Mouse (Mus musculus) lung, embryonic 14.5 days (tissue): ENCODE measurements around the gene Nedd9. TPM values are rescaled to one million over a fixed set of nuclear protein-coding genes. Genes with fewer than 3 reads are reported as not detected.

Source experiments
- ATAC-seq: fragments of 200-750 bp; cut with Nextera tagmentation; 2 replicates; pipeline ENCODE4 v1.8.0; 2017; ENCODE audit warnings: mild to moderate bottlenecking, moderate TSS enrichment, moderate library complexity; ENCODE audit not compliant: insufficient read depth
- DNase-seq: peaks from one replicate; pipeline ENCODE4 v3.0.0-alpha.2; 2015
- H3K27ac ChIP-seq: fragments of 300-500 bp; sonication (generic); 2 replicates; pipeline ENCODE4 v1.5.1; 2014; ENCODE audit warnings: low read depth, mild to moderate bottlenecking, moderate library complexity
- H3K27me3 ChIP-seq: fragments of 300-500 bp; sonication (generic); 2 replicates; pipeline ENCODE4 v1.6.1; 2014; ENCODE audit warnings: low read length, control low read depth; ENCODE audit not compliant: insufficient read depth
- H3K36me3 ChIP-seq: fragments of 300-500 bp; sonication (generic); 2 replicates; pipeline ENCODE4 v1.6.1; 2014; ENCODE audit warnings: control low read depth; ENCODE audit not compliant: insufficient read depth
- H3K4me1 ChIP-seq: fragments of 300-500 bp; sonication (generic); 2 replicates; pipeline ENCODE4 v1.6.1; 2014; ENCODE audit warnings: antibody characterized with exemption, control low read depth; ENCODE audit not compliant: insufficient read depth
- H3K4me2 ChIP-seq: fragments of 300-500 bp; sonication (generic); 2 replicates; pipeline ENCODE4 v1.6.1; 2014; ENCODE audit warnings: mild to moderate bottlenecking
- H3K4me3 ChIP-seq: fragments of 300-500 bp; sonication (generic); 2 replicates; pipeline ENCODE4 v1.5.1; 2014; ENCODE audit warnings: low read depth, low read length
- H3K9ac ChIP-seq: fragments of 300-500 bp; sonication (generic); 2 replicates; pipeline ENCODE4 v1.6.1; 2014
- H3K9me3 ChIP-seq: fragments of 300-500 bp; sonication (generic); 2 replicates; pipeline ENCODE4 v1.6.1; 2016; ENCODE audit warnings: low read depth, low read length, control low read depth
- CTCF ChIP-seq: IDR thresholded peaks from 2 replicates; pipeline ENCODE4 v1.5.1; 2016; ENCODE audit warnings: antibody characterized with exemption, low read depth
- WGBS: fragments of 180-500 bp; shearing (Covaris S2); extraction: QIAGEN DNeasy Blood & Tissue Kit; methylation state at CpG from one replicate; pipeline ENCODE4 v1.1.7; 2014; 5-methylcytosine and 5-hydroxymethylcytosine counted together
- polyA plus RNA-seq: library from polyadenylated mRNA; unstranded; fragments of >200 nt; fragmentation: Nextera tagmentation; extraction: Ambion mirVana; gene quantifications from 2 replicates; pipeline ENCODE4 v1.2.1, GENCODE M21; 2014

Gene Nedd9
- polyA plus RNA-seq, 1 experiment from 2014 or later, result 89.4 TPM

DNA sequence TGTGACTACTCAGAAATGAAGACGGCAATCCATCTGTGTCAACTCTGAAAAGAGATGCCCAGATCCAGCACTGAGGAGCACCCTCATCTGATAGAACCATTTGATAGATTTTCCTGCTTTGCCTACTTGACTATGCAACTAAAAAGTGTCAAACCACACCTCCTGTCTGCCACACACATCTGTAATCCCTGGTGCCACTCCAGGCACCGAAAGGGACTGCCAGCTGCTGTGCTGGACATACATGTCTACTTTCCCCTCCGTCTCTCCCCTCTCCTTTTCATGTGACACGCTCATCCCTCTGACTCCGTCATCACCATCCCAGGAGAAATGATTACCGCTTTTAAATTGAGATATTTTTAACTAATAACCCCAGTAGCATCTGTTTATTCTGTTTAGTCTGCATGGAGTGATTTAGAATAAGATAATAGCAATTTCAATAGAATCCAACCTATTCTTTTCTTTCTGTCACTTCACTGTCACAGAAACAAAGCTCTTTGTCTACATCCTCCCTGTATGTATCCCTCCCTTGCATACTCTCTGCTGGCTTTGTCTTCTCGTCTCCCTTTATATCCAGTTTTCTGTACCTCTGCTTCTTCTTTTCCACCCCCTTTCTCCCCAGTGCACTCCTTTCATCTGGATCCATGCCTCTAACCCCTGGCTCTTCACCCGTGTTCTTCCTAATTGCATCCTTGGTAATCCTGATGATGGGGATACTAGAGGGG lies 5.0 kb upstream of the Nedd9 start:
- Histone ChIP-seq H3K4me3 (no peak overlapping the region), H3K4me1 (peaks cover 5% of the 10 kb centered on the region; the same call in 1 of the 2 replicates), H3K9me3 (no peaks in the 10 kb centered on the region), H3K27me3 (no peaks in the 10 kb centered on the region), H3K36me3 (no peaks in the 10 kb centered on the region), H3K9ac (no peak overlapping the region), H3K4me2 (no peak overlapping the region), H3K27ac (no peak overlapping the region)
- DNase-seq (no peak), ATAC-seq (no peak)
- TF ChIP-seq CTCF, result no peak
- 72% methylated on average over 8 of the region's 8 CpGs for WGBS

DNA sequence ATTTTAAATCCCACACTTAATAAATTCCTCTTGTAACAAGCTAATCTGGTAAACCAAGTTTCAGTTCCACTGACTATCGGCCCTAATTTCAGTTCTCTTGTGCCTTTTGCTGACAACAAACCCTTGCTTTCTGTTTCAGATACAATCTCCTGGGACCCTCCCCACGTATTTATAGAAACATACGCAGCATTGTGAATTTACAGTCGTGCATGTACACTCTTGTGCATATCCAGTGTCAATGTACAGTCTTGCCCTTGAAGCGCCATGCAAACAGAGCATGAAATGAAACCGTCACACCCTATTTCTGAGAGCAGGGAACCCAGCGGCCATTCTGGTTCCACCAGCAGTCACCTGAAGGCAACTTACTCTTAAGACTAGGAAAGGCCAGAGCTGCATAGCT lies 4.4 kb upstream of the Nedd9 start:
- Histone ChIP-seq H3K4me1 (peaks cover 5% of the 10 kb centered on the region; the same call in 1 of the 2 replicates), H3K27me3 (no peaks in the 10 kb centered on the region), H3K4me2 (no peak overlapping the region), H3K36me3 (no peaks in the 10 kb centered on the region), H3K9ac (no peak overlapping the region), H3K4me3 (no peak overlapping the region), H3K9me3 (no peaks in the 10 kb centered on the region), H3K27ac (no peak overlapping the region)
- no peak for TF ChIP-seq CTCF
- WGBS, result 69% methylated on average over 7 of the region's 7 CpGs
- DNase-seq (peak; percentile 17), ATAC-seq (no peak)

DNA sequence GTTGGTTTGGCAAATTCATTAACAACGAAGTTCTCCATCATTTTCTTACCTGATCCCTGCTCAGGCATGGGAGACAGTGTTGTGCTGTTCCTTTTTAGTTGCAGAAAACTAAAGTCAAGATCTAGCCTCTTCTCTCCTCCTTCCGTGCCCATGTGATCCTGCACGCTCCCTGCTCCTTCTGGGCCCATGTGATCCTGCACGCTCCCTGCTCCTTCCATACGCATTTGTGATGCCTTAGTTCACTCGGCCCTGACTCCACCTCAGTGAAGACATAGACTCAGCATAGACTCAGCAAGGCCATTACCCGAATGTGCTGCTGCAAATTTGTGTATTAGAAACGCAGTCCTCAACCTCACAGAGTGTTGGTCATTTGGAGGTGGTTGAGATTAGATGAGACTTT lies 3.1 kb upstream of the Nedd9 start:
- WGBS, result 70% methylated on average over 8 of the region's 8 CpGs

GRCm38 (mm10) chr13:41489705-41490275 lies 2.6 kb upstream of the Nedd9 start:
- Histone ChIP-seq H3K4me3 (no peak overlapping the region), H3K27me3 (no peaks in the 10 kb centered on the region), H3K9me3 (no peaks in the 10 kb centered on the region), H3K9ac (no peak overlapping the region), H3K36me3 (no peaks in the 10 kb centered on the region), H3K4me1 (peaks cover 5% of the 10 kb centered on the region; the same call in 1 of the 2 replicates), H3K27ac (0 out of 2 replicates have a peak overlapping the region, but pooled peaks have one; percentile 6), H3K4me2 (no peak overlapping the region)
- no peak for ATAC-seq
- 0 out of 2 replicates have a peak, but pooled peaks have one; percentile 15 for TF ChIP-seq CTCF
- peak; percentile 40 for DNase-seq
- WGBS, result 19% methylated on average over 9 of the region's 9 CpGs

More for the DNA sequence above, 3.1 kb upstream of the Nedd9 start:
- Histone ChIP-seq H3K27ac (0 out of 2 replicates have a peak overlapping the region, but pooled peaks have one; percentile 6), H3K36me3 (no peaks in the 10 kb centered on the region), H3K9ac (no peak overlapping the region), H3K4me1 (peaks cover 5% of the 10 kb centered on the region; the same call in 1 of the 2 replicates), H3K4me2 (no peak overlapping the region), H3K9me3 (no peaks in the 10 kb centered on the region), H3K4me3 (no peak overlapping the region), H3K27me3 (no peaks in the 10 kb centered on the region)
- no peak for TF ChIP-seq CTCF
- ATAC-seq, result no peak
- no peak for DNase-seq

DNA sequence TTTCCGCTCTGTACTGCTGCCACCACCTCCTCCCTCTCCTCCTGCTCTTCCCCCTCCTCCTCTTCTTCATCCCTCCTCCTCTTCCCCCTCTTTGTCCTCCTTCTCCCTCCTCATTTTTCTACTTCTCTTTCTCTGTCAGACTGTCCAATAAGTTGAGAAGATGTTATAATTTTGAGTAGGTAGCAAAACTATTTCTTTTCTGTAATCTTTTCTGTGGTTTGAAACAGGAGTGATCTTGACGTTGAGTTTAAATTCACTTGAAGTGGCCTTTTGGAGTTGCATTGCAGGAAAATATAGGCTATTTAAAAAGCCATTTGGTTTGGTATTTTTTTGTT lies 214 bp upstream of the Nedd9 start:
- TF ChIP-seq CTCF, result no peak
- no peaks in the 10 kb centered on the region for H3K36me3 ChIP-seq
- ATAC-seq, result no peak
- 64% methylated on average over 2 of the region's 2 CpGs for WGBS
- H3K27me3 ChIP-seq, result no peaks in the 10 kb centered on the region
- no peak for DNase-seq
- H3K27ac ChIP-seq, result no peak overlapping the region
- no peak overlapping the region for H3K4me3 ChIP-seq
- H3K9me3 ChIP-seq, result no peaks in the 10 kb centered on the region
- peaks cover 5% of the 10 kb centered on the region; the same call in 1 of the 2 replicates for H3K4me1 ChIP-seq
- no peak overlapping the region for H3K9ac ChIP-seq
- no peak overlapping the region for H3K4me2 ChIP-seq

- no peak for DNase-seq
- no peak overlapping the region for H3K27ac ChIP-seq
Measured at GRCm38 (mm10) chr13:41483966-41484365, 3.2 kb downstream of the Nedd9 start.

GRCm38 (mm10) chr13:41482408-41483011 lies 4.7 kb downstream of the Nedd9 start:
- H3K27ac ChIP-seq, result no peak overlapping the region
- H3K4me1 ChIP-seq, result no peaks in the 10 kb centered on the region
- no peak for TF ChIP-seq CTCF
- 81% methylated on average over 3 of the region's 3 CpGs for WGBS
- no peak for DNase-seq
- no peak for ATAC-seq
- no peak overlapping the region for H3K4me3 ChIP-seq
- no peaks in the 10 kb centered on the region for H3K9me3 ChIP-seq
- no peaks in the 10 kb centered on the region for H3K36me3 ChIP-seq
- H3K9ac ChIP-seq, result no peak overlapping the region
- no peaks in the 10 kb centered on the region for H3K27me3 ChIP-seq
- H3K4me2 ChIP-seq, result no peak overlapping the region

More at GRCm38 (mm10) chr13:41483966-41484365, 3.2 kb downstream of the Nedd9 start:
- Histone ChIP-seq H3K4me2 (no peak overlapping the region), H3K9ac (no peak overlapping the region), H3K27me3 (no peaks in the 10 kb centered on the region), H3K9me3 (no peaks in the 10 kb centered on the region), H3K4me3 (no peak overlapping the region), H3K4me1 (no peaks in the 10 kb centered on the region), H3K36me3 (no peaks in the 10 kb centered on the region)
- 89% methylated on average over 7 of the region's 7 CpGs for WGBS
- no peak for ATAC-seq
- no peak for TF ChIP-seq CTCF
